Mouse (Mus musculus) bone marrow, adult 2 months (tissue): ENCODE data around the gene Nhlrc4.

ENCODE experiments used
- CTCF ChIP-seq: fragments of 200-500 bp; IDR thresholded peaks from 2 replicates; pipeline ENCODE4 v1.5.1; 2011; ENCODE audit warnings: low read length, control low read depth; ENCODE audit not compliant: control insufficient read depth, insufficient read depth
- POLR2A ChIP-seq: fragments of 200-500 bp; IDR thresholded peaks from 2 replicates; pipeline ENCODE4 v1.6.1; 2011; ENCODE audit warnings: low read depth, mild to moderate bottlenecking, control low read depth, low read length, borderline replicate concordance; ENCODE audit not compliant: control insufficient read depth

- TF ChIP-seq CTCF: peak; percentile 99
- no peak for TF ChIP-seq POLR2A
Measured at GRCm38 (mm10) chr17:25893975-25894617, 50.7 kb downstream of the Nhlrc4 start.
